Mouse (Mus musculus) layer of hippocampus, adult 8-10 months (tissue): ENCODE results near the gene Gm3139. TPM values are rescaled to one million over a fixed set of nuclear protein-coding genes. Genes with fewer than 3 reads are reported as not detected.
"Not testable (repeated sequence)": the region's sequence is repeated elsewhere in the genome, so short reads cannot be mapped to it uniquely, and the experiment has no call there.

Experiments
- DNase-seq, 2 experiments: peaks; one replicate each; pipeline ENCODE4 v3.0.0; 2022; ENCODE audit warnings: low spot score in 2 of 2
- total RNA-seq, 4 experiments: library from RNA; stranded (reverse); gene quantifications; 2 replicates each; pipeline ENCODE4 v1.2.4; 2022

The Gm3139 gene
- total RNA-seq, result not detected

- DNase-seq, result not testable (repeated sequence)
These were observed at the start of gene Gm3139 for GRCm38 (mm10) chr5:94525987-94526386. Gene Gm3139 (plus strand): TSS chr5:94526287.

Other genes starting within 250 kb of the Gm3139 start
- not detected for gene A430089I19Rik, start 219.5 kb upstream of the Gm3139 start, total RNA-seq
- not detected for gene Gm6502, start 211.9 kb upstream of the Gm3139 start, total RNA-seq
- not detected for gene AA792892, start 186.5 kb upstream of the Gm3139 start, total RNA-seq
- gene Gm7682, start 80.5 kb upstream of the Gm3139 start, total RNA-seq, result not detected
- not detected for gene Gm3147, start 90.1 kb downstream of the Gm3139 start, total RNA-seq
- not detected for gene Gm6509, start 97.7 kb downstream of the Gm3139 start, total RNA-seq
- gene Gm6205, start 122.1 kb downstream of the Gm3139 start, total RNA-seq, result not detected